Mouse (Mus musculus) heart, postnatal 25 days (tissue): ENCODE measurements at regions not wholly inside any gene's neighbourhood (a gene's known extent, or its start where the extent isn't known, plus 50 kb on each side); places are given as distances from the start of the nearest gene placed in this dataset.

ENCODE experiments used
- DNase-seq: peaks from one replicate; pipeline ENCODE4 v3.0.0; 2022; ENCODE audit warnings: low spot score
- intact Hi-C: fragments of 180-260 bp; cut with DNase I; formaldehyde crosslinking; loops from one replicate; pipeline ENCODE4 v1.15.1; 2025

- no peak for DNase-seq
- intact Hi-C loops, result no loop called here
Measured at GRCm38 (mm10) chr9:100266528-100267387, 219.8 kb downstream of the Il20rb start.

DNA sequence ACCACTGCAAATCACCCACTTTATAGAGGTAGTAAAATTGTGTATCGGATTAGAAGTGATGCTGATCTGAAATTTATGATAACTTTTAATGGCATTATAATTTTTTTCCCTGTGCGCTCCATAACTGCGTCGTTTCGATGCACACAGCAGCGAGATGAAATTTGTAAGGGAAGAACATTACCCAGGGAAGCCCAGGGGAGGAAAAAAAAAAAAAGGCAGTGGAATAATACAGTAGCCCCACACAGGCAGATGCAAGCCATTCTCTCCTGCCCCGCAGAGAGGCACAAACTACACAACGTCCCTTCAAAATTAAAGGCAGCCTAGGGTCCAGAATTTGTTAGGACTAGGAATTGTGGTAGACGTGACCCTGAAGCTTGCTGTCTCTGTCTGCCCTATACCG lies 234.2 kb downstream of the Il20rb start:
- intact Hi-C loops, result no loop called here
- no peak for DNase-seq
